Mouse (Mus musculus) midbrain, embryonic 13.5 days (tissue): ENCODE results near the gene Rps19bp1. TPM values are rescaled to one million over a fixed set of nuclear protein-coding genes. Genes with fewer than 3 reads are reported as not detected.

Source experiments
- ATAC-seq: fragments of 200-750 bp; cut with Nextera tagmentation; 2 replicates; pipeline ENCODE4 v1.8.0; 2017; ENCODE audit warnings: mild to moderate bottlenecking, moderate TSS enrichment, moderate library complexity
- H3K27ac ChIP-seq: fragments of 300-500 bp; sonication (generic); 2 replicates; pipeline ENCODE4 v1.5.1; 2015; ENCODE audit warnings: inconsistent platforms, mild to moderate bottlenecking, moderate library complexity
- H3K27me3 ChIP-seq: fragments of 300-500 bp; sonication (generic); 2 replicates; pipeline ENCODE4 v1.6.1; 2015; ENCODE audit warnings: mild to moderate bottlenecking, inconsistent platforms
- H3K36me3 ChIP-seq: fragments of 300-500 bp; sonication (generic); 2 replicates; pipeline ENCODE4 v1.6.1; 2015; ENCODE audit warnings: mild to moderate bottlenecking, inconsistent platforms
- H3K4me1 ChIP-seq: fragments of 300-500 bp; sonication (generic); replicated peaks from 2 replicates; pipeline ENCODE4 v1.6.1; 2015; ENCODE audit warnings: inconsistent platforms
- H3K4me2 ChIP-seq: fragments of 300-500 bp; sonication (generic); replicated peaks from 2 replicates; pipeline ENCODE4 v1.6.1; 2015; ENCODE audit warnings: moderate library complexity, mild to moderate bottlenecking, inconsistent platforms
- H3K4me3 ChIP-seq: fragments of 300-500 bp; sonication (generic); replicated peaks from 2 replicates; pipeline ENCODE4 v1.5.1; 2015; ENCODE audit warnings: mild to moderate bottlenecking, inconsistent platforms
- H3K9ac ChIP-seq: fragments of 300-500 bp; sonication (generic); replicated peaks from 2 replicates; pipeline ENCODE4 v1.6.1; 2015; ENCODE audit warnings: mild to moderate bottlenecking, inconsistent platforms
- H3K9me3 ChIP-seq: fragments of 300-500 bp; sonication (generic); 2 replicates; pipeline ENCODE4 v1.6.1; 2016; ENCODE audit warnings: mild to moderate bottlenecking, inconsistent platforms
- polyA plus RNA-seq: library from polyadenylated mRNA; unstranded; fragments of >200 nt; fragmentation: Nextera tagmentation; extraction: Ambion mirVana; gene quantifications from 2 replicates; pipeline ENCODE4 v1.2.1, GENCODE M21; 2015

Rps19bp1 gene
- polyA plus RNA-seq, 1 experiment from 2014 or later: 72.9 TPM

DNA sequence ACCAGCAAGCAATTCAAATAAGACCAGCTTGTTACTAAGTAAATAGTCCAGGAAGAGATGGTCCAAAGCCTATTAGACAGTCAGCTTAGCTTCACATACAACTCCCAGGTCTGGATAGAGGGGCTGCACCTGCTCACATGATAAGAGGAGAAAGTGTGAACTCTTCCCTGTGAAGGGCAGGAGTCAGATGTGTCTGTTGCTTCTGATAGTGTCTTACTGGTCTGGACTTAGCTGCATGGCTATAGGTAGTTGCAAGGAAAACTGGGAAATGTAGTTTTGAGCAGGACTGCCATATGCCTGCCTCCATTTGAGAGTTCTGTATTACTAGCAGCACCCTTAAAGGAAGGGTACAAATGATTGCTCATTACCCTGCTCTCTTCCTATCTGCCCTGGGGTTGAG, 50.4 kb downstream of the Rps19bp1 start:
- H3K27ac ChIP-seq: no peak overlapping the region
- H3K9ac ChIP-seq: no peak overlapping the region
- no peak overlapping the region for H3K4me2 ChIP-seq
- H3K27me3 ChIP-seq: no peaks in the 10 kb centered on the region
- peaks cover under 1% of the 10 kb centered on the region; the same call in 1 of the 2 replicates for H3K4me1 ChIP-seq
- H3K36me3 ChIP-seq: peaks cover 48% of the 10 kb centered on the region
- H3K4me3 ChIP-seq: no peak overlapping the region
- no peak for ATAC-seq
- no peaks in the 10 kb centered on the region for H3K9me3 ChIP-seq

Other genes with a start within 250 kb of the Rps19bp1 start
- gene Pdgfb, start 249.3 kb downstream of the Rps19bp1 start, polyA plus RNA-seq: 2.1 and 2.3 TPM in 2 replicates
- 20.6 and 26.2 TPM in 2 replicates for gene Syngr1, start 173.0 kb downstream of the Rps19bp1 start, polyA plus RNA-seq
- gene Rpl3, start 172.4 kb downstream of the Rps19bp1 start, polyA plus RNA-seq: 608 and 612 TPM in 2 replicates
- 41.1 and 43.0 TPM in 2 replicates for gene Tab1, start 131.2 kb downstream of the Rps19bp1 start, polyA plus RNA-seq
- gene Mgat3, start 90.6 kb downstream of the Rps19bp1 start, polyA plus RNA-seq: 11.4 and 12.3 TPM in 2 replicates
- 42.2 and 43.8 TPM in 2 replicates for gene Mief1, start 30.3 kb downstream of the Rps19bp1 start, polyA plus RNA-seq
- gene AC140267.1, start 28.5 kb downstream of the Rps19bp1 start, polyA plus RNA-seq: not detected in 2 replicates
- gene Atf4, start 9.1 kb downstream of the Rps19bp1 start, polyA plus RNA-seq: 133 and 134 TPM in 2 replicates
- 0.32 and 0.50 TPM in 2 replicates for gene Cacna1i, start 22.9 kb upstream of the Rps19bp1 start, polyA plus RNA-seq